Comparison of ENCODE assay signal across 8 mouse cellular contexts in genomic region chr7:29518054-29518420, GRCm38 (mm10). TPM values are rescaled to one million over a fixed set of nuclear protein-coding genes. Genes with fewer than 3 reads are reported as not detected.
DNase-seq lines count a peak whose midpoint lies in the region; ATAC-seq and TF ChIP-seq lines count a peak whose summit lies in the region.

No protein-coding gene starts in this region.

- H3ac ChIP-seq in C2C12 (ENCODE audit: control insufficient read depth, insufficient read length, low read depth): peak overlapping the region; percentile 93

- peak overlapping the region; percentile 97 for H3K4me2 ChIP-seq in liver, embryonic 13.5 days

- H3K9me3 ChIP-seq in liver, embryonic 13.5 days (replicated peaks): no peaks in the 10 kb centered on the region

- 0 out of 2 replicates have a peak, but pooled peaks cover 3% of the 10 kb centered on the region for H3K79me2 ChIP-seq in heart, adult 2 months (replicated peaks; ENCODE audit: control insufficient read depth, insufficient read depth, low read length)
- peaks cover 54% of the 10 kb centered on the region for H3K79me2 ChIP-seq in C2C12 (ENCODE audit: control insufficient read depth, insufficient read depth)

- no peak for ATAC-seq in liver, embryonic 13.5 days (ENCODE audit: low read depth)

- H3K27me3 ChIP-seq in heart, adult 2 months (ENCODE audit: control insufficient read depth, insufficient read depth, low read length): no peaks in the 10 kb centered on the region
- H3K27me3 ChIP-seq in C2C12 (ENCODE audit: control insufficient read depth, insufficient read depth, insufficient read length): no peaks in the 10 kb centered on the region
- H3K27me3 ChIP-seq in liver, embryonic 13.5 days: no peaks in the 10 kb centered on the region

- H3K4me1 ChIP-seq in heart, adult 2 months (ENCODE audit: control insufficient read depth, insufficient read depth, low read length): no peaks in the 10 kb centered on the region
- peaks cover 10% of the 10 kb centered on the region for H3K4me1 ChIP-seq in embryonic fibroblast, embryonic 13.5 days (ENCODE audit: control insufficient read depth, insufficient read depth, low read length)
- peaks cover 44% of the 10 kb centered on the region for H3K4me1 ChIP-seq in liver, embryonic 13.5 days (replicated peaks)

- 0 out of 2 replicates have a peak, but pooled peaks have one; percentile 5 for TF ChIP-seq CTCF in heart, adult 2 months (IDR thresholded peaks at IDR 0.05)
- no peak for TF ChIP-seq CTCF in C2C12 (IDR thresholded peaks at IDR 0.05; ENCODE audit: control insufficient read depth, insufficient read depth, insufficient read length)
- TF ChIP-seq CTCF in embryonic fibroblast, embryonic 13.5 days (IDR thresholded peaks at IDR 0.05; ENCODE audit: borderline replicate concordance, insufficient read depth, low read length): no peak

- peak overlapping the region; percentile 82 for H3K9ac ChIP-seq in heart, adult 2 months (ENCODE audit: low read depth, low read length)
- H3K9ac ChIP-seq in liver, embryonic 13.5 days: peak overlapping the region; percentile 88

- H3K36me3 ChIP-seq in heart, adult 2 months (ENCODE audit: control insufficient read depth, insufficient read depth, low read length): no peaks in the 10 kb centered on the region
- no peaks in the 10 kb centered on the region for H3K36me3 ChIP-seq in C2C12 (ENCODE audit: control insufficient read depth, insufficient read depth)
- no peaks in the 10 kb centered on the region for H3K36me3 ChIP-seq in liver, embryonic 13.5 days

- H3K4me3 ChIP-seq in heart, adult 2 months: peak overlapping the region; percentile 82
- H3K4me3 ChIP-seq in C2C12 (ENCODE audit: insufficient read depth, poor library complexity, severe bottlenecking): peak overlapping the region; percentile 75
- H3K4me3 ChIP-seq in embryonic fibroblast, embryonic 13.5 days (ENCODE audit: insufficient read depth, low read length): peak overlapping the region; percentile 92
- H3K4me3 ChIP-seq in liver, embryonic 13.5 days (replicated peaks): peak overlapping the region; percentile 88

- no peak for DNase-seq in heart, adult 2 months
- DNase-seq in heart, postnatal 4 days: no peak
- no peak for DNase-seq in liver, embryonic 13.5 days
- no peak for DNase-seq in urinary bladder, postnatal 4 days (ENCODE audit: low spot score in 2 of 2)
- no peak for DNase-seq in thymus, postnatal 14 days
- no peak for DNase-seq in left cerebral cortex, adult 8-10 months (ENCODE audit: low spot score in 2 of 2)

- H3K79me3 ChIP-seq in C2C12 (ENCODE audit: low read depth): peaks cover 49% of the 10 kb centered on the region

- WGBS in heart, adult 2 months: under 1% methylated on average over 28 of the region's 28 CpGs
- under 1% methylated on average over 28 of the region's 28 CpGs for WGBS in liver, embryonic 13.5 days (ENCODE audit: insufficient replicate concordance)

- no peak for TF ChIP-seq EP300 in heart, adult 2 months (IDR thresholded peaks at IDR 0.05; ENCODE audit: insufficient read depth, low read depth, low read length)

- peak overlapping the region; percentile 79 for H3K27ac ChIP-seq in heart, adult 2 months
- 0 out of 2 replicates have a peak overlapping the region, but pooled peaks have one; percentile 17 for H3K27ac ChIP-seq in embryonic fibroblast, embryonic 13.5 days (ENCODE audit: insufficient read depth, low read length)
- H3K27ac ChIP-seq in liver, embryonic 13.5 days: peak overlapping the region; percentile 26; the same call in 1 of the 2 replicates

- intact Hi-C loops in heart, adult 2 months (cut with DNase I): loop anchor here (5.0 kb wide), 1 partner anchor 76 kb away; no protein-coding TSS in a partner anchor

- no peak for TF ChIP-seq POLR2A in heart, adult 2 months (IDR thresholded peaks at IDR 0.05; ENCODE audit: insufficient read depth, low read depth, low read length)
- TF ChIP-seq POLR2A in embryonic fibroblast, embryonic 13.5 days (IDR thresholded peaks at IDR 0.05; ENCODE audit: low read depth, low read length): no peak

TF ChIP-seq in C2C12, 6 proteins besides CTCF, POLR2A, EP300 and RAD21:
- TF ChIP-seq MYOG (IDR thresholded peaks at IDR 0.05; ENCODE audit: control insufficient read depth, extremely low read depth, insufficient read length) (no peak), FOSL1 (IDR thresholded peaks at IDR 0.05; ENCODE audit: insufficient read depth, low read length, poor library complexity, severe bottlenecking) (no peak), MAX (IDR thresholded peaks at IDR 0.05) (no peak), CEBPB (IDR thresholded peaks at IDR 0.05; ENCODE audit: low read depth) (no peak), USF1 (IDR thresholded peaks at IDR 0.05; ENCODE audit: low read depth) (no peak), MYOD1 (IDR thresholded peaks at IDR 0.05; ENCODE audit: control insufficient read depth, insufficient read length, low read depth) (no peak)

RNA-seq across cellular contexts. Expression of gene Sipa1l3, which starts 0.4 kb away (rescaled TPM):
- total RNA-seq in heart, adult 2 months (2021): 10 to 100 TPM in 1 of 2 experiments, 1 to 10 TPM in 1; 8.9 to 10.7 TPM
- polyA plus RNA-seq in heart, adult 2 months (2012; rRNA removed): 9.1 and 11.5 TPM in 2 replicates
- 10 to 100 TPM; 13.8 to 17.7 TPM for total RNA-seq in heart, postnatal 4 days (2021)
- polyA plus RNA-seq in C2C12 (2012; fragmentation: generic; extraction: Trizol): 30.1 TPM
- 22.0 and 36.9 TPM in 2 replicates for polyA plus RNA-seq in embryonic fibroblast, embryonic 13.5 days (2011; ENCODE audit: insufficient read length, low read depth, missing spikeins)
- polyA plus RNA-seq in liver, embryonic 13.5 days (2015; fragmentation: Nextera tagmentation; extraction: Ambion mirVana): 2.6 and 3.0 TPM in 2 replicates
- 10 to 100 TPM; 55.2 to 64.7 (median 57.8) TPM for total RNA-seq in left cerebral cortex, adult 8-10 months (2022)

Comparison
In these comparisons a context has a peak if more than half of its experiments do, and no peak if none do; other contexts are left out.
1. H3K27ac ChIP-seq: peak in every context shown above with its lines; median percentile 79 in heart, adult 2 months; 26 in liver, embryonic 13.5 days; 17 in embryonic fibroblast, embryonic 13.5 days.